Mouse (Mus musculus) hindbrain, postnatal 0 days (tissue): Measurements from ENCODE around the gene Gm20388. TPM values are rescaled to one million over a fixed set of nuclear protein-coding genes. Genes with fewer than 3 reads are reported as not detected.
A peak's percentile ranks its signal among the peaks of the same experiment; 100 is the strongest.

Experiments used
- ATAC-seq: fragments of 200-750 bp; cut with Nextera tagmentation; 2 replicates; pipeline ENCODE4 v1.8.0; 2017; ENCODE audit warnings: mild to moderate bottlenecking, moderate TSS enrichment, moderate library complexity
- DNase-seq: peaks from one replicate; pipeline ENCODE4 v3.0.0-alpha.2; 2015; ENCODE audit warnings: low spot score
- H3K27ac ChIP-seq: fragments of 300-500 bp; sonication (generic); 2 replicates; pipeline ENCODE4 v1.5.1; 2014; ENCODE audit warnings: mild to moderate bottlenecking
- H3K27me3 ChIP-seq: fragments of 300-500 bp; sonication (generic); 2 replicates; pipeline ENCODE4 v1.6.1; 2014; ENCODE audit warnings: low read length, mixed read lengths; ENCODE audit not compliant: insufficient read depth
- H3K36me3 ChIP-seq: fragments of 300-500 bp; sonication (generic); 2 replicates; pipeline ENCODE4 v1.6.1; 2014; ENCODE audit warnings: low read length, mixed read lengths; ENCODE audit not compliant: insufficient read depth
- H3K4me1 ChIP-seq: fragments of 300-500 bp; sonication (generic); 2 replicates; pipeline ENCODE4 v1.6.1; 2014; ENCODE audit warnings: antibody characterized with exemption, low read length, mixed read lengths; ENCODE audit not compliant: insufficient read depth
- H3K4me2 ChIP-seq: fragments of 300-500 bp; sonication (generic); 2 replicates; pipeline ENCODE4 v1.6.1; 2014; ENCODE audit warnings: low read depth, mild to moderate bottlenecking, low read length, moderate library complexity, mixed read lengths
- H3K4me3 ChIP-seq: fragments of 300-500 bp; sonication (generic); 2 replicates; pipeline ENCODE4 v1.5.1; 2014; ENCODE audit warnings: low read length
- H3K9ac ChIP-seq: fragments of 300-500 bp; sonication (generic); replicated peaks from 2 replicates; pipeline ENCODE4 v1.6.1; 2014; ENCODE audit warnings: mild to moderate bottlenecking, low read length, moderate library complexity, mixed read lengths
- H3K9me3 ChIP-seq: fragments of 300-500 bp; sonication (generic); 2 replicates; pipeline ENCODE4 v1.6.1; 2016; ENCODE audit warnings: low read length, mixed read lengths
- CTCF ChIP-seq: IDR thresholded peaks from 2 replicates; pipeline ENCODE4 v1.5.1; 2016; ENCODE audit warnings: antibody characterized with exemption, control low read depth, low read depth
- WGBS: fragments of 180-500 bp; shearing (Covaris S2); extraction: QIAGEN DNeasy Blood & Tissue Kit; methylation state at CpG from one replicate; pipeline ENCODE4 v1.1.7; 2014; 5-methylcytosine and 5-hydroxymethylcytosine counted together
- polyA plus RNA-seq: library from polyadenylated mRNA; unstranded; fragments of >200 nt; fragmentation: Nextera tagmentation; extraction: Ambion mirVana; gene quantifications from 2 replicates; pipeline ENCODE4 v1.2.1, GENCODE M21; 2015
- total RNA-seq: library from RNA; depleted of rRNA; stranded (reverse); fragments of >200 nt; gene quantifications from 2 replicates; pipeline ENCODE4 v1.2.3, GENCODE M21; 2014

Gene Gm20388
- total and polyA plus RNA-seq, 2 experiments from 2014 or later, result 71.3 TPM; not detected in 1

- Histone ChIP-seq H3K4me3 (no peak overlapping the region), H3K36me3 (no peaks in the 10 kb centered on the region), H3K9me3 (no peaks in the 10 kb centered on the region), H3K4me2 (no peak overlapping the region), H3K27ac (no peak overlapping the region), H3K27me3 (peaks cover 7% of the 10 kb centered on the region), H3K4me1 (no peaks in the 10 kb centered on the region), H3K9ac (no peak overlapping the region)
- DNase-seq (no peak), ATAC-seq (no peak)
- WGBS, result 80% methylated on average over 11 of the region's 11 CpGs
- no peak for TF ChIP-seq CTCF
These were observed 2546.5 kb downstream of the Gm20388 start for GRCm38 (mm10) chr8:122457171-122457570.

- DNase-seq (no peak), ATAC-seq (no peak)
- H3K27ac ChIP-seq, result no peak overlapping the region
- H3K4me1 ChIP-seq, result no peaks in the 10 kb centered on the region
- no peaks in the 10 kb centered on the region for H3K9me3 ChIP-seq
- no peak overlapping the region for H3K4me3 ChIP-seq
- H3K4me2 ChIP-seq, result no peak overlapping the region
- H3K36me3 ChIP-seq, result no peaks in the 10 kb centered on the region
- no peak overlapping the region for H3K9ac ChIP-seq
- H3K27me3 ChIP-seq, result peaks cover 7% of the 10 kb centered on the region
- whole genome bisulfite sequencing, result 43% methylated on average over 5 of the region's 6 CpGs
- TF ChIP-seq CTCF, result peak; percentile 58
These were observed 2548.7 kb downstream of the Gm20388 start for GRCm38 (mm10) chr8:122459218-122459900.

- no peaks in the 10 kb centered on the region for H3K9me3 ChIP-seq
- peaks cover 7% of the 10 kb centered on the region for H3K27me3 ChIP-seq
- WGBS, result 27% methylated on average over 7 of the region's 7 CpGs
- H3K4me3 ChIP-seq, result peak overlapping the region; percentile 34; the same call in 1 of the 2 replicates
- no peak for TF ChIP-seq CTCF
- DNase-seq, result no peak
- ATAC-seq, result no peak
- H3K4me1 ChIP-seq, result no peaks in the 10 kb centered on the region
- H3K36me3 ChIP-seq, result no peaks in the 10 kb centered on the region
- H3K27ac ChIP-seq, result no peak overlapping the region
- peak overlapping the region; percentile 61 for H3K4me2 ChIP-seq
- H3K9ac ChIP-seq, result no peak overlapping the region
These were observed 2549.3 kb downstream of the Gm20388 start for GRCm38 (mm10) chr8:122459990-122460389.

- no peaks in the 10 kb centered on the region for H3K9me3 ChIP-seq
- peak within 1 kb of the TSS; percentile 34 for H3K4me3 ChIP-seq
- H3K27me3 ChIP-seq, result peaks cover 7% of the 10 kb centered on the region
- no peak for TF ChIP-seq CTCF
- peak; percentile 71 for ATAC-seq
- 0 out of 2 replicates have a peak within 1 kb of the TSS, but pooled peaks have one; percentile 21 for H3K9ac ChIP-seq
- peak; percentile 26 for DNase-seq
- H3K36me3 ChIP-seq, result 0 out of 2 replicates have a peak, but pooled peaks cover 6% of the 10 kb centered on the region
- H3K27ac ChIP-seq, result no peak within 1 kb of the TSS
- H3K4me2 ChIP-seq, result peak within 1 kb of the TSS; percentile 61
- H3K4me1 ChIP-seq, result no peaks in the 10 kb centered on the region
- WGBS, result 3% methylated on average over 55 of the region's 56 CpGs
These were observed 2550.2 kb downstream of the Gm20388 start, which contains the start of gene Snai3 for GRCm38 (mm10) chr8:122460524-122461472. Snai3 (minus strand) TSS chr8:122460733.

GRCm38 (mm10) chr8:122461473-122462148, 2551.0 kb downstream of the Gm20388 start:
- 55% methylated on average over 11 of the region's 11 CpGs for WGBS
- Histone ChIP-seq H3K9ac (no peak overlapping the region), H3K9me3 (no peaks in the 10 kb centered on the region), H3K4me3 (no peak overlapping the region), H3K27ac (no peak overlapping the region), H3K4me1 (no peaks in the 10 kb centered on the region), H3K27me3 (peaks cover 7% of the 10 kb centered on the region), H3K36me3 (peaks cover 14% of the 10 kb centered on the region; the same call in 1 of the 2 replicates), H3K4me2 (no peak overlapping the region)
- TF ChIP-seq CTCF, result no peak
- ATAC-seq (no peak), DNase-seq (no peak)

- WGBS, result 64% methylated on average over 8 of the region's 8 CpGs
- Histone ChIP-seq H3K4me1 (no peaks in the 10 kb centered on the region), H3K9me3 (no peaks in the 10 kb centered on the region), H3K36me3 (peaks cover 23% of the 10 kb centered on the region; the same call in 1 of the 2 replicates), H3K27ac (no peak overlapping the region), H3K4me3 (no peak overlapping the region), H3K9ac (no peak overlapping the region), H3K27me3 (peaks cover 7% of the 10 kb centered on the region), H3K4me2 (no peak overlapping the region)
- DNase-seq (no peak), ATAC-seq (no peak)
- no peak for TF ChIP-seq CTCF
These were observed 2551.9 kb downstream of the Gm20388 start for GRCm38 (mm10) chr8:122462510-122462909.
